Comparison of ENCODE assay signal across 8 mouse cellular contexts in the genomic region with DNA sequence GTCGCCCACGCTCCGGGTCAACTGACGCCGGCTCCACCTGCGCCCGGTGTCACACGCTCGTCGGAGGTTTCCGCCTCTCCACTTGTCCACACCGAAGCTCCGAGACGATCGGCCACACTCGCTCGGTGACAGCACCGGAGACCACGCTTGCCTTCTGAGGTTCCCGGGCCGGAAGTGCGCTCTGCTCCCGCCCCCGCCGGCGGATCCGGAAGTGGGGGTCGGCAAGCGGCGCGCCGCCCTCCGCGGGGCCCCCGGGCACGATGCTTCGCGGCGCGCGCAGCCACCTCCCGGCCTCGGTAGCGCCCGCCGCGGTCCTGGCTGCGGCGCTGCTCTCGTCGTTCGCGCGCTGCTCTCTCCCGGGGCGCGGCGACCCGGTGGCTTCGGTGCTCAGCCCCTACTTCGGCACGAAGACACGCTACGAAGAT. TPM values are rescaled to one million over a fixed set of nuclear protein-coding genes. Genes with fewer than 3 reads are reported as not detected.
DNase-seq lines count a peak whose midpoint lies in the region; ATAC-seq and TF ChIP-seq lines count a peak whose summit lies in the region.

Gene Minpp1 (plus strand): TSS at position 89 of the 425 bp plus-strand sequence.

- peak; percentile 79 to 86 for DNase-seq in cerebellum, postnatal 4 days (ENCODE audit: low spot score in 2 of 2)
- peak; percentile 90 for DNase-seq in gastrocnemius, adult 2 months
- peak; percentile 69 to 77 for DNase-seq in left cerebral cortex, adult 8-10 months (ENCODE audit: low spot score in 2 of 2)
- DNase-seq in right cerebral cortex, postnatal 10 days (ENCODE audit: low spot score in 2 of 2) = peak; percentile 91 to 92
- peak; percentile 74 to 78 for DNase-seq in urinary bladder, postnatal 36 days (ENCODE audit: low spot score in 2 of 2)

- TF ChIP-seq CTCF in gastrocnemius, adult 2 months (IDR thresholded peaks at IDR 0.05) = no peak

- peak within 1 kb of the TSS; percentile 86 for H3K27ac ChIP-seq in gastrocnemius, adult 2 months
- H3K27ac ChIP-seq in hindbrain, embryonic 16.5 days (ENCODE audit: low read depth, low read length) = peak within 1 kb of the TSS; percentile 85

- under 1% methylated on average over 49 of the region's 64 CpGs for WGBS in hindbrain, embryonic 16.5 days

- peak within 1 kb of the TSS; percentile 96 for H3K4me3 ChIP-seq in gastrocnemius, adult 2 months
- peak within 1 kb of the TSS; percentile 83 for H3K4me3 ChIP-seq in hindbrain, embryonic 16.5 days (ENCODE audit: low read length)
- H3K4me3 ChIP-seq in megakaryocyte, embryonic 14.5 days (replicated peaks) = peak within 1 kb of the TSS; percentile 97

- intact Hi-C loops in gastrocnemius, adult 2 months (cut with DNase I) = loop anchor here (2.0 to 10.0 kb wide), 4 partner anchors 98 to 513 kb away; partner anchors contain the start of gene Sgms1

- peak within 1 kb of the TSS; percentile 94 for H3K9ac ChIP-seq in hindbrain, embryonic 16.5 days (ENCODE audit: low read depth, low read length)

- H3K36me3 ChIP-seq in hindbrain, embryonic 16.5 days (ENCODE audit: control insufficient read depth, insufficient read depth, low read length) = no peaks in the 10 kb centered on the region
- no peaks in the 10 kb centered on the region for H3K36me3 ChIP-seq in megakaryocyte, embryonic 14.5 days (replicated peaks; ENCODE audit: low read length)

- peak; percentile 84 for ATAC-seq in activated CD4-positive, CD25-positive, alpha-beta regulatory T cell, adult 4 months
- peak; percentile 96 for ATAC-seq in hindbrain, embryonic 16.5 days

- H3K4me2 ChIP-seq in hindbrain, embryonic 16.5 days (ENCODE audit: low read length) = peak within 1 kb of the TSS; percentile 82

- H3K27me3 ChIP-seq in hindbrain, embryonic 16.5 days (replicated peaks; ENCODE audit: control insufficient read depth, insufficient read depth, low read length) = no peaks in the 10 kb centered on the region
- H3K27me3 ChIP-seq in megakaryocyte, embryonic 14.5 days (replicated peaks) = peaks cover 2% of the 10 kb centered on the region

- no peaks in the 10 kb centered on the region for H3K9me3 ChIP-seq in hindbrain, embryonic 16.5 days (ENCODE audit: control insufficient read depth, low read length)
- H3K9me3 ChIP-seq in megakaryocyte, embryonic 14.5 days = no peaks in the 10 kb centered on the region

- peaks cover 19% of the 10 kb centered on the region for H3K4me1 ChIP-seq in hindbrain, embryonic 16.5 days (ENCODE audit: control insufficient read depth, insufficient read depth, low read depth, low read length)
- peaks cover 29% of the 10 kb centered on the region for H3K4me1 ChIP-seq in megakaryocyte, embryonic 14.5 days

RNA-seq across cellular contexts. Expression of gene Minpp1, which starts in this region (rescaled TPM):
- 1 to 10 TPM; 8.6 to 8.9 TPM for polyA plus RNA-seq in activated CD4-positive, CD25-positive, alpha-beta regulatory T cell, adult 4 months (2017; shearing (Covaris generic))
- 10 to 100 TPM; 14.4 to 14.6 TPM for total RNA-seq in gastrocnemius, adult 2 months (2021)
- 53.9 and 54.7 TPM in 2 replicates for polyA plus RNA-seq in hindbrain, embryonic 16.5 days (2015; fragmentation: Nextera tagmentation; extraction: Ambion mirVana)
- total RNA-seq in left cerebral cortex, adult 8-10 months (2022) = 10 to 100 TPM; 57.1 to 67.5 (median 60.7) TPM
- polyA plus RNA-seq in megakaryocyte, embryonic 14.5 days (2012; ENCODE audit: insufficient read depth, low replicate concordance) = 41.2 and 92.1 TPM in 2 replicates

Comparison
In these comparisons a context has a peak if more than half of its experiments do, and no peak if none do; other contexts are left out.
1. Peak in every context shown above with its lines: DNase-seq, ATAC-seq, H3K4me3 ChIP-seq and H3K27ac ChIP-seq.